Mouse (Mus musculus): ENCODE results near the gene Wdr18. TPM values are rescaled to one million over a fixed set of nuclear protein-coding genes. Genes with fewer than 3 reads are reported as not detected.

Wdr18 gene
- polyA plus RNA-seq, 1 experiment from 2014 or later = 77.4 TPM

- Histone ChIP-seq H3K27ac (no peak overlapping the region), H3K36me3 (peaks cover 22% of the 10 kb centered on the region), H3K9ac (no peak overlapping the region), H3K4me1 (replicated peaks) (0 out of 2 replicates have a peak, but pooled peaks cover 6% of the 10 kb centered on the region), H3K4me3 (no peak overlapping the region), H3K9me3 (no peaks in the 10 kb centered on the region), H3K27me3 (peaks cover 91% of the 10 kb centered on the region), H3K4me2 (no peak overlapping the region)
- ATAC-seq (ENCODE audit: low FRiP score) = no peak
- 89% methylated on average over 10 of the region's 10 CpGs for WGBS
Measured at GRCm38 (mm10) chr10:80016931-80017330, 57.0 kb downstream of the Wdr18 start.

DNA sequence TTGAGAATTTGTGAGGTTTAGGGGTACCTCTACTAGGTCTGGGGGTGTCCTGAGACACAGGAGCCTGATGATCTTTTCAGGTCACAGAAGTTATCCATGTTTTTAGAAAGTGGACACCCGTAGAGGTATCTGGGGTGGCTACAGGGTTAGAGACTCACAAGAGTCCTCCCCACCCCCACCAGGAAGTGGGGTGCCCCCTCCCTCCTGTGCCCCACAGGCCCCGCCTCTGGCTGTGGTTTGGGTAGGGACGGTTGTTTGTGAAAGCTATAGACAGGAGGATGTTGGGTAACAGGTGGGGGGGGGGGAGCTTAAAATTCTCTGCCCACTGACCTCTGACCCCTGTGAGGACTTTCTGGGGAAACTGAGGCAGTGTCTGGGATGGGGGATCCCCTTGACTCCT, 57.4 kb downstream of the Wdr18 start:
- 84% methylated on average over 3 of the region's 3 CpGs for WGBS
- H3K36me3 ChIP-seq = peaks cover 18% of the 10 kb centered on the region
- H3K4me1 ChIP-seq (replicated peaks) = 0 out of 2 replicates have a peak, but pooled peaks cover 6% of the 10 kb centered on the region
- H3K9ac ChIP-seq = no peak overlapping the region
- no peak for ATAC-seq (ENCODE audit: low FRiP score)
- no peaks in the 10 kb centered on the region for H3K9me3 ChIP-seq
- peaks cover 87% of the 10 kb centered on the region for H3K27me3 ChIP-seq
- H3K4me3 ChIP-seq = no peak overlapping the region
- H3K27ac ChIP-seq = no peak overlapping the region
- no peak overlapping the region for H3K4me2 ChIP-seq

GRCm38 (mm10) chr10:80017771-80018170, 57.8 kb downstream of the Wdr18 start:
- Histone ChIP-seq H3K27me3 (peaks cover 83% of the 10 kb centered on the region), H3K9ac (no peak overlapping the region), H3K4me3 (no peak overlapping the region), H3K27ac (no peak overlapping the region), H3K4me2 (no peak overlapping the region), H3K4me1 (replicated peaks) (0 out of 2 replicates have a peak, but pooled peaks cover 6% of the 10 kb centered on the region), H3K9me3 (no peaks in the 10 kb centered on the region), H3K36me3 (peaks cover 16% of the 10 kb centered on the region)
- no peak for ATAC-seq (ENCODE audit: low FRiP score)
- WGBS = 86% methylated on average over 14 of the region's 14 CpGs

GRCm38 (mm10) chr10:80018739-80019297, 58.9 kb downstream of the Wdr18 start:
- 7% methylated on average over 15 of the region's 15 CpGs for WGBS
- 0 out of 2 replicates have a peak, but pooled peaks cover 6% of the 10 kb centered on the region for H3K4me1 ChIP-seq (replicated peaks)

DNA sequence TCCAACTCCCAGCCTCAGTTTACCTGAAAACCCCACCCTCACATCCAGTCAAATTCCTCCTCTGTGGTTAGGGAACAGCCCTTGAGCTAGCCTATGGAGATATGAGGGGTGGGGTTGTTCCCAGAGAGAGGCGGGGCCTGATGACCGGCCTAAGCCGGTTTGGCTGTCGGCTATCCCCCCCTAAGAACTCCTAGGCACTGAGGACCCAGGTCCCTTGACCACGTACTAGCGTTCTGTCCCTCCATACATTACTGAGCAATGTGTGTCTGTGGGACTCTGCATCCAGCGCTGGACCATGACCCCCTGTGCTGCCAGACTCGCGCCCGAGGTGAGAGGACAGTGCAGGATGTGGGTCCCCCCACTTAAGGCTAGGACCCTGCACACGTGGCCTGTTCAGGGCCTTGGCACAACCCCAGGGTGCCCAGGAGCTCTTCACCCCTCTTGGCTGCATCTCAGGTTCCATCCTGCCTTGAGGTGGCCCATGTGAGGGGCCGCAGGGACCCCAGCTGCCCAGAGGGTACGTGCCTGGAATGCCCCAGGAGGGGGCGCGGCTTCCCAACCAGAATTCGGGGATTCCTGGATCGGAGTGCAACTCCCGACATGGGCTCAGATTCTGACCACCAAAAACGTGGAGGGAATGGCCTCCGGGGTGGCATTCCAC, 59.6 kb downstream of the Wdr18 start:
- Histone ChIP-seq H3K4me2 (0 out of 2 replicates have a peak overlapping the region, but pooled peaks have one; percentile 19), H3K36me3 (peaks cover 3% of the 10 kb centered on the region; the same call in 1 of the 2 replicates), H3K4me3 (peak overlapping the region; percentile 11; the same call in 1 of the 2 replicates), H3K27ac (no peak overlapping the region), H3K9ac (peak overlapping the region; percentile 46; the same call in 1 of the 2 replicates), H3K4me1 (replicated peaks) (0 out of 2 replicates have a peak, but pooled peaks cover 6% of the 10 kb centered on the region), H3K9me3 (no peaks in the 10 kb centered on the region), H3K27me3 (peaks cover 64% of the 10 kb centered on the region)
- no peak; the same call in 1 of the 2 replicates for ATAC-seq (ENCODE audit: low FRiP score)
- WGBS = 7% methylated on average over 20 of the region's 20 CpGs

More at GRCm38 (mm10) chr10:80018739-80019297, 58.9 kb downstream of the Wdr18 start:
- H3K4me2 ChIP-seq = no peak overlapping the region; the same call in 1 of the 2 replicates
- peaks cover 9% of the 10 kb centered on the region for H3K36me3 ChIP-seq
- H3K27me3 ChIP-seq = peaks cover 72% of the 10 kb centered on the region
- no peaks in the 10 kb centered on the region for H3K9me3 ChIP-seq
- H3K27ac ChIP-seq = no peak overlapping the region
- no peak for ATAC-seq (ENCODE audit: low FRiP score)
- no peak overlapping the region for H3K9ac ChIP-seq
- no peak overlapping the region for H3K4me3 ChIP-seq

Other genes starting within 250 kb of the Wdr18 start
- 0.43 and 0.64 TPM in 2 replicates for gene Hcn2, start 243.5 kb upstream of the Wdr18 start, polyA plus RNA-seq (2015; fragmentation: Nextera tagmentation; extraction: Ambion mirVana)
- 37.1 and 42.4 TPM in 2 replicates for gene Polrmt, start 213.6 kb upstream of the Wdr18 start, polyA plus RNA-seq (2015; fragmentation: Nextera tagmentation; extraction: Ambion mirVana)
- gene Fgf22, start 205.1 kb upstream of the Wdr18 start, polyA plus RNA-seq (2015; fragmentation: Nextera tagmentation; extraction: Ambion mirVana) = 1.00 and 2.1 TPM in 2 replicates
- 87.9 and 90.7 TPM in 2 replicates for gene Rnf126, start 193.2 kb upstream of the Wdr18 start, polyA plus RNA-seq (2015; fragmentation: Nextera tagmentation; extraction: Ambion mirVana)
- 1.3 and 1.4 TPM in 2 replicates for gene Fstl3, start 182.9 kb upstream of the Wdr18 start, polyA plus RNA-seq (2015; fragmentation: Nextera tagmentation; extraction: Ambion mirVana)
- 0.18 TPM in 1 of 2 replicates, not detected in the other for gene Prss57, start 169.2 kb upstream of the Wdr18 start, polyA plus RNA-seq (2015; fragmentation: Nextera tagmentation; extraction: Ambion mirVana)
- 240 and 252 TPM in 2 replicates for gene Palm, start 166.6 kb upstream of the Wdr18 start, polyA plus RNA-seq (2015; fragmentation: Nextera tagmentation; extraction: Ambion mirVana)
- gene Misp, start 139.2 kb upstream of the Wdr18 start, polyA plus RNA-seq (2015; fragmentation: Nextera tagmentation; extraction: Ambion mirVana) = 0.84 and 1.0 TPM in 2 replicates
- gene Ptbp1, start 105.7 kb upstream of the Wdr18 start, polyA plus RNA-seq (2015; fragmentation: Nextera tagmentation; extraction: Ambion mirVana) = 84.7 and 86.0 TPM in 2 replicates
- 13.9 and 15.6 TPM in 2 replicates for gene Prtn3, start 85.7 kb upstream of the Wdr18 start, polyA plus RNA-seq (2015; fragmentation: Nextera tagmentation; extraction: Ambion mirVana)
- gene Plppr3, start 85.5 kb upstream of the Wdr18 start, polyA plus RNA-seq (2015; fragmentation: Nextera tagmentation; extraction: Ambion mirVana) = 396 and 407 TPM in 2 replicates
- gene Elane, start 73.9 kb upstream of the Wdr18 start, polyA plus RNA-seq (2015; fragmentation: Nextera tagmentation; extraction: Ambion mirVana) = 0.34 TPM in 1 of 2 replicates, not detected in the other
- not detected in 2 replicates for gene Cfd, start 69.3 kb upstream of the Wdr18 start, polyA plus RNA-seq (2015; fragmentation: Nextera tagmentation; extraction: Ambion mirVana)
- 55.3 and 58.3 TPM in 2 replicates for gene Med16, start 51.2 kb upstream of the Wdr18 start, polyA plus RNA-seq (2015; fragmentation: Nextera tagmentation; extraction: Ambion mirVana)
- gene Gm26602, start 49.3 kb upstream of the Wdr18 start, polyA plus RNA-seq (2015; fragmentation: Nextera tagmentation; extraction: Ambion mirVana) = 20.6 and 22.0 TPM in 2 replicates
- 2.1 and 2.3 TPM in 2 replicates for gene Kiss1r, start 43.2 kb upstream of the Wdr18 start, polyA plus RNA-seq (2015; fragmentation: Nextera tagmentation; extraction: Ambion mirVana)
- 243 and 256 TPM in 2 replicates for gene R3hdm4, start 38.9 kb upstream of the Wdr18 start, polyA plus RNA-seq (2015; fragmentation: Nextera tagmentation; extraction: Ambion mirVana)
- gene Arid3a, start 33.1 kb upstream of the Wdr18 start, polyA plus RNA-seq (2015; fragmentation: Nextera tagmentation; extraction: Ambion mirVana) = 3.5 and 4.0 TPM in 2 replicates
- 0.61 and 0.65 TPM in 2 replicates for gene Grin3b, start 10.6 kb downstream of the Wdr18 start, polyA plus RNA-seq (2015; fragmentation: Nextera tagmentation; extraction: Ambion mirVana)
- 16.0 and 16.3 TPM in 2 replicates for gene Tmem259, start 24.2 kb downstream of the Wdr18 start, polyA plus RNA-seq (2015; fragmentation: Nextera tagmentation; extraction: Ambion mirVana)
- 43.7 and 53.1 TPM in 2 replicates for gene Cnn2, start 28.4 kb downstream of the Wdr18 start, polyA plus RNA-seq (2015; fragmentation: Nextera tagmentation; extraction: Ambion mirVana)
- 5.2 and 6.1 TPM in 2 replicates for gene Abca7, start 36.3 kb downstream of the Wdr18 start, polyA plus RNA-seq (2015; fragmentation: Nextera tagmentation; extraction: Ambion mirVana)
- 2.5 and 2.8 TPM in 2 replicates for gene Arhgap45, start 56.5 kb downstream of the Wdr18 start, polyA plus RNA-seq (2015; fragmentation: Nextera tagmentation; extraction: Ambion mirVana)
- gene Polr2e, start 79.6 kb downstream of the Wdr18 start, polyA plus RNA-seq (2015; fragmentation: Nextera tagmentation; extraction: Ambion mirVana) = 150 and 154 TPM in 2 replicates
- 509 and 531 TPM in 2 replicates for gene Gpx4, start 87.0 kb downstream of the Wdr18 start, polyA plus RNA-seq (2015; fragmentation: Nextera tagmentation; extraction: Ambion mirVana)
- 13.6 and 14.4 TPM in 2 replicates for gene Sbno2, start 145.4 kb downstream of the Wdr18 start, polyA plus RNA-seq (2015; fragmentation: Nextera tagmentation; extraction: Ambion mirVana)
- 16.3 and 18.2 TPM in 2 replicates for gene Stk11, start 155.7 kb downstream of the Wdr18 start, polyA plus RNA-seq (2015; fragmentation: Nextera tagmentation; extraction: Ambion mirVana)
- 434 and 449 TPM in 2 replicates for gene Atp5d, start 178.5 kb downstream of the Wdr18 start, polyA plus RNA-seq (2015; fragmentation: Nextera tagmentation; extraction: Ambion mirVana)
- 57.4 and 59.2 TPM in 2 replicates for gene Cbarp, start 180.7 kb downstream of the Wdr18 start, polyA plus RNA-seq (2015; fragmentation: Nextera tagmentation; extraction: Ambion mirVana)
- 32.4 and 34.7 TPM in 2 replicates for gene Midn, start 188.1 kb downstream of the Wdr18 start, polyA plus RNA-seq (2015; fragmentation: Nextera tagmentation; extraction: Ambion mirVana)
- gene Cirbp, start 205.8 kb downstream of the Wdr18 start, polyA plus RNA-seq (2015; fragmentation: Nextera tagmentation; extraction: Ambion mirVana) = 364 and 409 TPM in 2 replicates
- gene 1600002K03Rik, start 212.8 kb downstream of the Wdr18 start, polyA plus RNA-seq (2015; fragmentation: Nextera tagmentation; extraction: Ambion mirVana) = 11.9 and 14.1 TPM in 2 replicates
- 18.8 and 21.4 TPM in 2 replicates for gene Efna2, start 219.3 kb downstream of the Wdr18 start, polyA plus RNA-seq (2015; fragmentation: Nextera tagmentation; extraction: Ambion mirVana)